Mouse (Mus musculus) midbrain, embryonic 14.5 days (tissue): ENCODE results near the gene Tmem150c. TPM values are rescaled to one million over a fixed set of nuclear protein-coding genes. Genes with fewer than 3 reads are reported as not detected.

Experiments used
- ATAC-seq: fragments of 200-750 bp; cut with Nextera tagmentation; 2 replicates; pipeline ENCODE4 v1.8.0; 2017; ENCODE audit warnings: moderate number of reproducible peaks, moderate library complexity; ENCODE audit not compliant: low FRiP score, low TSS enrichment
- DNase-seq: peaks from one replicate; pipeline ENCODE4 v3.0.0-alpha.2; 2015
- H3K27ac ChIP-seq: fragments of 300-500 bp; sonication (generic); replicated peaks from 2 replicates; pipeline ENCODE4 v1.5.1; 2014; ENCODE audit warnings: mild to moderate bottlenecking, low read depth, low read length, moderate library complexity
- H3K27me3 ChIP-seq: fragments of 300-500 bp; sonication (generic); 2 replicates; pipeline ENCODE4 v1.6.1; 2014; ENCODE audit warnings: low read length, control low read depth, mixed read lengths; ENCODE audit not compliant: control insufficient read depth, insufficient read depth
- H3K36me3 ChIP-seq: fragments of 300-500 bp; sonication (generic); 2 replicates; pipeline ENCODE4 v1.6.1; 2014; ENCODE audit warnings: low read length, control low read depth; ENCODE audit not compliant: control insufficient read depth, insufficient read depth
- H3K4me1 ChIP-seq: fragments of 300-500 bp; sonication (generic); 2 replicates; pipeline ENCODE4 v1.6.1; 2014; ENCODE audit warnings: mild to moderate bottlenecking, antibody characterized with exemption, low read length, control low read depth; ENCODE audit not compliant: control insufficient read depth, insufficient read depth
- H3K4me2 ChIP-seq: fragments of 300-500 bp; sonication (generic); 2 replicates; pipeline ENCODE4 v1.6.1; 2014; ENCODE audit warnings: mild to moderate bottlenecking, low read length, moderate library complexity
- H3K4me3 ChIP-seq: fragments of 300-500 bp; sonication (generic); replicated peaks from 2 replicates; pipeline ENCODE4 v1.5.1; 2014; ENCODE audit warnings: low read depth, low read length
- H3K9ac ChIP-seq: fragments of 300-500 bp; sonication (generic); replicated peaks from 2 replicates; pipeline ENCODE4 v1.6.1; 2014; ENCODE audit warnings: mild to moderate bottlenecking, low read length, moderate library complexity
- H3K9me3 ChIP-seq: fragments of 300-500 bp; sonication (generic); 2 replicates; pipeline ENCODE4 v1.6.1; 2016; ENCODE audit warnings: low read length, control low read depth, mixed read lengths; ENCODE audit not compliant: control insufficient read depth
- WGBS: fragments of 180-500 bp; shearing (Covaris S2); extraction: QIAGEN DNeasy Blood & Tissue Kit; methylation state at CpG from one replicate; pipeline ENCODE4 v1.1.7; 2014; 5-methylcytosine and 5-hydroxymethylcytosine counted together
- polyA plus RNA-seq: library from polyadenylated mRNA; unstranded; fragments of >200 nt; fragmentation: Nextera tagmentation; extraction: Ambion mirVana; gene quantifications from 2 replicates; pipeline ENCODE4 v1.2.1, GENCODE M21; 2014

Tmem150c gene
- polyA plus RNA-seq, 1 experiment from 2014 or later: 20.0 TPM

GRCm38 (mm10) chr5:100097967-100098366 is 61.6 kb downstream of the Tmem150c start:
- Histone ChIP-seq H3K4me2 (no peak overlapping the region), H3K27ac (no peak overlapping the region), H3K4me3 (no peak overlapping the region), H3K4me1 (no peaks in the 10 kb centered on the region), H3K27me3 (no peaks in the 10 kb centered on the region), H3K9ac (no peak overlapping the region), H3K9me3 (no peaks in the 10 kb centered on the region), H3K36me3 (no peaks in the 10 kb centered on the region)
- no peak for ATAC-seq
- DNase-seq: no peak
- 93% methylated on average over 4 of the region's 4 CpGs for WGBS

GRCm38 (mm10) chr5:100096955-100097354 is 62.7 kb downstream of the Tmem150c start:
- 77% methylated on average over 5 of the region's 5 CpGs for WGBS
- H3K4me1 ChIP-seq: peaks cover under 1% of the 10 kb centered on the region; the same call in 1 of the 2 replicates
- ATAC-seq: no peak

GRCm38 (mm10) chr5:100091602-100092001 is 68.0 kb downstream of the Tmem150c start:
- H3K27me3 ChIP-seq: no peaks in the 10 kb centered on the region
- H3K4me1 ChIP-seq: peaks cover 14% of the 10 kb centered on the region
- DNase-seq: peak; percentile 81
- no peak overlapping the region for H3K4me3 ChIP-seq
- H3K36me3 ChIP-seq: no peaks in the 10 kb centered on the region
- peak overlapping the region; percentile 74 for H3K27ac ChIP-seq
- H3K9me3 ChIP-seq: no peaks in the 10 kb centered on the region
- peak; percentile 86 for ATAC-seq
- H3K9ac ChIP-seq: peak overlapping the region; percentile 42; the same call in 1 of the 2 replicates
- 4% methylated on average over 17 of the region's 17 CpGs for WGBS
- H3K4me2 ChIP-seq: peak overlapping the region; percentile 45

More at GRCm38 (mm10) chr5:100096955-100097354, 62.7 kb downstream of the Tmem150c start:
- DNase-seq: no peak
- no peak overlapping the region for H3K4me2 ChIP-seq
- H3K9ac ChIP-seq: no peak overlapping the region
- no peak overlapping the region for H3K4me3 ChIP-seq
- H3K9me3 ChIP-seq: no peaks in the 10 kb centered on the region
- no peaks in the 10 kb centered on the region for H3K36me3 ChIP-seq
- no peak overlapping the region for H3K27ac ChIP-seq
- H3K27me3 ChIP-seq: no peaks in the 10 kb centered on the region

- Histone ChIP-seq H3K4me2 (peak overlapping the region; percentile 45), H3K27ac (peak overlapping the region; percentile 74), H3K36me3 (no peaks in the 10 kb centered on the region), H3K9ac (0 out of 2 replicates have a peak overlapping the region, but pooled peaks have one; percentile 42), H3K27me3 (no peaks in the 10 kb centered on the region), H3K9me3 (no peaks in the 10 kb centered on the region), H3K4me1 (peaks cover 14% of the 10 kb centered on the region), H3K4me3 (no peak overlapping the region)
- DNase-seq (peak; percentile 61), ATAC-seq (0 out of 2 replicates have a peak, but pooled peaks have one; percentile 40)
- WGBS: 22% methylated on average over 10 of the region's 10 CpGs
These were observed 68.4 kb downstream of the Tmem150c start for GRCm38 (mm10) chr5:100091263-100091594.

- no peaks in the 10 kb centered on the region for H3K27me3 ChIP-seq
- no peaks in the 10 kb centered on the region for H3K36me3 ChIP-seq
- peaks cover 14% of the 10 kb centered on the region for H3K4me1 ChIP-seq
- WGBS: 14% methylated on average over 12 of the region's 12 CpGs
- 0 out of 2 replicates have a peak overlapping the region, but pooled peaks have one; percentile 4 for H3K4me3 ChIP-seq
- DNase-seq (peak; percentile 47), ATAC-seq (peak; percentile 46; the same call in 1 of the 2 replicates)
- H3K9me3 ChIP-seq: no peaks in the 10 kb centered on the region
- H3K27ac ChIP-seq: peak overlapping the region; percentile 74
- peak overlapping the region; percentile 45 for H3K4me2 ChIP-seq
- H3K9ac ChIP-seq: no peak overlapping the region; the same call in 1 of the 2 replicates
These were observed 68.9 kb downstream of the Tmem150c start for GRCm38 (mm10) chr5:100090515-100091262.

- ATAC-seq (no peak), DNase-seq (peak; percentile 51)
- WGBS: 74% methylated on average over 8 of the region's 8 CpGs
- no peak overlapping the region for H3K4me2 ChIP-seq
- no peaks in the 10 kb centered on the region for H3K4me1 ChIP-seq
- H3K4me3 ChIP-seq: no peak overlapping the region
- no peaks in the 10 kb centered on the region for H3K36me3 ChIP-seq
- no peak overlapping the region for H3K9ac ChIP-seq
- H3K27ac ChIP-seq: no peak overlapping the region; the same call in 1 of the 2 replicates
- H3K9me3 ChIP-seq: no peaks in the 10 kb centered on the region
- H3K27me3 ChIP-seq: no peaks in the 10 kb centered on the region
These were observed 74.5 kb downstream of the Tmem150c start for GRCm38 (mm10) chr5:100085097-100085496.

GRCm38 (mm10) chr5:100083953-100084562 is 75.5 kb downstream of the Tmem150c start:
- 61% methylated on average over 12 of the region's 12 CpGs for WGBS
- H3K4me3 ChIP-seq: no peak overlapping the region
- H3K4me2 ChIP-seq: no peak overlapping the region
- no peaks in the 10 kb centered on the region for H3K27me3 ChIP-seq
- H3K9me3 ChIP-seq: no peaks in the 10 kb centered on the region
- no peak overlapping the region for H3K27ac ChIP-seq
- 0 out of 2 replicates have a peak, but pooled peaks cover 3% of the 10 kb centered on the region for H3K4me1 ChIP-seq
- no peaks in the 10 kb centered on the region for H3K36me3 ChIP-seq
- H3K9ac ChIP-seq: no peak overlapping the region
- peak; percentile 67 for DNase-seq
- ATAC-seq: no peak

- ATAC-seq (no peak), DNase-seq (no peak)
- no peaks in the 10 kb centered on the region for H3K27me3 ChIP-seq
- H3K36me3 ChIP-seq: no peaks in the 10 kb centered on the region
- 0 out of 2 replicates have a peak, but pooled peaks cover 5% of the 10 kb centered on the region for H3K4me1 ChIP-seq
- no peak overlapping the region for H3K4me3 ChIP-seq
- H3K27ac ChIP-seq: no peak overlapping the region
- H3K4me2 ChIP-seq: no peak overlapping the region
- H3K9me3 ChIP-seq: no peaks in the 10 kb centered on the region
- no peak overlapping the region for H3K9ac ChIP-seq
- WGBS: 91% methylated on average over 4 of the region's 4 CpGs
These were observed 77.6 kb downstream of the Tmem150c start for GRCm38 (mm10) chr5:100082006-100082405.
